Mouse (Mus musculus) 416B (cell line): ENCODE results near the gene Pou2f3.

ENCODE experiments used
- DNase-seq: peaks from one replicate; pipeline ENCODE4 v3.0.0; 2011; ENCODE audit warnings: low read depth

The Pou2f3 gene

GRCm38 (mm10) chr9:43078711-43079110, 131.5 kb downstream of the Pou2f3 start:
- no peak for DNase-seq

- DNase-seq = no peak
These were observed 134.0 kb downstream of the Pou2f3 start for GRCm38 (mm10) chr9:43076163-43076562.

DNA sequence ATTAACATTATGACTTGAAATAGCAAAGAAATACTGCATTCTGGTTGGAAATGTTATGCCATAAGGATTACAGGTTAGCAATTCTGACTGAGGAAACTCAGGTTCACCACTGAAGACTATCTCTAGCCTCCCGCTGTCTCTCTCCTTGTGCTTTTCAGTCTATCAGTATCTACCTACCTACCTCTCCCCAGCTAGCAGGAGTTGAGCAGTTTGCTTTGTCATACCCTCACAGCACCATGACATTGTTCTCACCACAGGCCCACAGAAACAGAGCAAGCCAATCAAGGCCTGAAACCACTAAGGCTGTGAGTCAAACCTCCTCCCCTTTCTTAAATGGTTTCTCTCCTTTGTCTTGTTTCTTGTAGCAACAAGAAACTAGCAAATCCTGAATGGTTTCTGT, 135.6 kb downstream of the Pou2f3 start:
- DNase-seq = peak; percentile 18
